Mouse (Mus musculus): ENCODE measurements around the gene Ttc33. TPM values are rescaled to one million over a fixed set of nuclear protein-coding genes. Genes with fewer than 3 reads are reported as not detected.

The Ttc33 gene
- total and polyA plus RNA-seq, 3 experiments: 1.2 to 63.2 (median 52.5) TPM

DNA sequence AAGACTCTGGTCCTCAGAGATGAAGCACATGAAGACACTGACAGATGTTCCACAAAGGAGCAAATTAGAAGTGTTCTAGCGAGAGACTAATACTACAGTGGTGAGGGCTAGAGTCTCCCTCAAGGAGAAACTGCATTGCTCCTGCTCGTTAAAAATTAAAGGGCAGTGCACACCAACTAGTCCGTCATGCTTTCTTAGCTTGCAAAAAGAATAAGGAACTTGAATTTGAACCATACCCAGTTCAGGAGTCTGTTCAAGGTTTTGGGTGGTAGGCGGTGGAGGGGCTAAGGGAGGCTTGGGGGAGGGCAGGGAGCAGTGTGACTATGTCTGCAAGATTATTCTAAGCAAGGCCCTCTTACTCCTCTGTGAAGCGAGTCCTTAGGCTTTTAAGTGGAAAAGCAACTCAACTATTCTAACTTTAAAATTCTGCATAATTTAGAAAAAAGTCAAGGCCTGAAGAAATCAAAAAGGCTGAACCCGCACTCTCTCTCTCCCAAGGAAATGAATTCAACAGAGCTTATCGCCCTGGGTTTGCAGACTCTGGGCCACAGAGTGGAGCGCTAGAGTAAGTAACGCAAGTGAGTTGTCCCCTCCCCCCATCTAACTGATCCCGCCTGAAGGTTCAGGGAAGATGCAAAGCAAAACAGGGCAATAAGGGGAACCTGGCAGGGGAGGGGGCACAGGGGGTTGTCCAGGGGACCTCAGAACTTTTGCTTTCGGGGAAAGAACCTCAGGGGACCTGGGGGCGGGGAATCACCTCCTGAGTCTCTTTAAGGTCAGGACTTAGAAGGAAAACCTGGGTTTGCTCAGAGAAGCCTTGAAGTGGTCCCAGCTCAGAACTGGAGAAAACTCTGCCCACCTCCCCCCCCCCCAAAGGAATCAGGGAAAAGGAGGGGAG, 56.2 kb downstream of the Ttc33 start:
- no peak for DNase-seq

DNA sequence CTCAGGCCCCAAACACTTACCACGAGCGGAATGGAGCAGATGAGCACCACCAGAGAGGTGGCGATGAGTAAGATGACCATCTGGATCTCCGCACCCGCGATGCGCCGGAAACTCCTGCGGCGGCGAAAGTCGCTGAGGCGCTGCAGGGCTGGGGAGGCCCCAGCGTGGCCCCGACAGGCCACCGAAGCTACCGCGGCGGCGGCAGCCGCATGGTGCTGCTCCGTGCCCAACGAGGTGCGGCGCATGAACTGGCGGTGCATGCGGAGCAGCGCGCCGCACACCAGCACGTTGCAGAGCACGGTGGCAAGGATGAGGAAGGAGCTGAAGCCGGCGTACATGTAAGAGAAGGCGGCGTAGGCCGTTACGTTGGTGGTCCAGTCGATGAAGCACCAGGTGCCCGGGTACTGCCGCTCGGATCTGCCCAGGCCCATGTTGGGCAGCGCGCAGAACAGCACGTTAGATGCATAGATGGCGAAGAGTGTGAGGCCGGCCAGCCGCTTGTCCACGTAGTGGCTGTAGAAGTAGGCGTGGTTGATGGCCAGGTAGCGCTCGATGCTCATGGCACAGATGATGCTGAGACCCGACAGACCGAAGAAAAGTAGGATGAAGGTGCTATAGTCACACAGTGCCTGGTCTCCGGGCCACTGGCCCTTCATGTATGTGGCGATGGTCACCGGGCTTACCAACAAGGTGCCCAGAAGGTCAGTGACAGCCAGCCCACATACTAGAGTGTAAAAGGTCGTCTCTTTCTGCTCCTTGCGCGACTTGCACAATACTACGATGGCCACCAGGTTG, 57.1 kb downstream of the Ttc33 start:
- peak; percentile 30 for DNase-seq

DNA sequence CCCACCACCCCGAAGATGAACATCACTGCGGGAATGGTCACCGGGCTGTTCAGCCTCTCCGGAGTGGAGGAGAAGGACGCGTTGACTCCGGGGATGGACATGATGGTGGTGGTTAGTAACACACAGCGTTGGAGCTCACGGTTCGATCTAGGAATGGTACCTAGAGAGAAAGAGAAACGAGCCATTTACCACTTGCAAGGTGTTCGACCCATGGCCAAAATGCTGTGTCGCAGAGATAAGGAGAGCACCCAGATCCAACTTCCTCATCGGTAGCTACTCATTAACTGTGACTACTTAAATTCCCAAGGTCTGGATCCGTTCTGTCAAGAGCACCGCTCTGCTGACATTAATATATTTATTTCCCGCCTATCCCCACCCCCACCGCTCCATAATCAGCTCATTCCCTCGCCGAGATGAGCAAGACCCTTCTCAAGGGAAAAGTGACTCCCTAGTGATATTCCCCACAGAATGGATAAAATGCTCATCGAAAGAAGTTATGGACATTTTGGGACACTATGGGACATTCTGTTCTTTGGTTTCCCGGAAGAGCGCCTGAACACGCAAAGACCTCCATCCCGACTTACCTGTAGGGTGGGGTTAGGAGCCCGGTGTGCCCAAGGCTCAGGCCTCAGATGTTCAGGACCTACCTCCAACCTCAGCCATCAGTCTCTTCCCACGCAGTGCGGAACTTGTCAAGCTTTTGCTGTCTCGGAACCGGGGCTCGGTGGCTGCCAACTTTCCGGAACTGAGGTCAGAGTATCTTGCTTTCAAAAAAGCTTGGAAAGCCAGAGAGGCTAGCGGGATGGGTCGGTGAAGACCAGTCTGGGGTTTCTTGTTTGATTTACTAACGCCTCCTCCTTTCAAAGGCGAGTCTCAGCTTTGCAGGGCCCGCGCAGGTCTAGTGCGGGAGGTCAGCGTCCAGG, 58.0 kb downstream of the Ttc33 start:
- DNase-seq: peak; percentile 15

DNA sequence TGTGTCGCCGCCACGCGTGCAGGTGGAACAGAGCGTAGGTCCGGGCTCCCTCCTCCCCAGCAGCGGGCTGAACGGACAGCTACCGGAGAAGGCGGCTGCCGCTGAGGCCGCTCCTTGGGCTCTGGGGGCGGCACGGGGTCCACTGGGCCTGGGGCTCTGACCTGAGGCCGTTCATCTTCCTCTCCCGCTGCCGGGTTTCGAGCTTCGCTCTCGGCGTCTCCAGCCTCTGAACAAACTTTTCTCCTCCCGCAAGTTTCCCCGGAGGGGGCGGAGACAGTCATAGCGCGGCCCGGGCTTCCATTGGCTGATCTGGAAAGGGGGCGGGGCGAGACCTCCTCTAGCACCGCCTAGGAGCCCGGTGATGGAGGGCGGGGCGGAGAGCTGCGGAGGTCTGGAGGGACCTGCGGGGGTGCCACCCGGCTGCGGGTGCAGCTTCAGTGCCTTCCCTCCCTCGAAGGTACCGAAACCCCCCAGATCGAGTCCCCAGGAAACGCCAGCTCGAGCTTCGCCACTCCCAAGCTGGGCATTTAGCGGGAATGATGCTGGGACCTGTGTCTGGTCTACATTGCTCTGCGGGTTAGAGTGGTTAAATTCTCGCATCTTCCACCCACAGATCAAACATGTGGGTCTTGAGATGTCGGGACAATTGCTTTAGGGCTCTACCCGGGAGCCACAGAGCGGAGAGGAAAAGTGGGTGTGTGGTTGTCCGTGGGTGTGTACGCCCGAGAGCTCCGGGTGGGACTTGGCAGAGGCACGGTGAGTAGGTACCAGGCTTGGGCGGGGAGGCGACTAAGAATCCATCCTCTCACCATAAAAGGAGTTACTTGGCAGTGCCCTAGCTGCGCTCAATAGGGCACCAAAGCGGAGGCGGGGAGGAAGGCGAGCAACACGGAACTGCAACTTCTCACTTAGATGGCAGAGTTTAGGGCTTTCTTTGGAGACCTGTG, 58.9 kb downstream of the Ttc33 start, which contains the start of gene Ptger4:
Gene Ptger4, minus strand, starts transcription at position 229 of the 947 bp plus-strand sequence.
- DNase-seq: peak; percentile 93

DNA sequence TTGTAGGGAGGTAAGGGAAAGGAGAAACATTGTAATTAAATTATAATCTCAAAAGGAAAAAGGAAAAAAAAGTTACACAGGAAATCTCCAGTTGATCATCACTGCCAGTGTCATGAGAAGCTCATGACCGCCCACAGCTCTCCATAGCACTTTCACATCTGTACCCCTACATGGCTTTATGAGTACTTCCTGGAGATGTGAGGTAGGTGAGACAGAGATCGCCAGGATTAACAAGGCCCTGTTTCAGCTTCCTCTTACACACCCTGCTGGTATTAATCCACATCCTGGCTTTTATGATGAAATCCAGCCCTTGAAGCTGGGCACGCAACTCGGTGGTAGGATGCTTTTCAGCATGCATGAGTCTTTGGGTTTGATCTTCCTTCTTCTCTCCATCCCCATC, 64.9 kb downstream of the Ttc33 start:
- no peak for DNase-seq

DNA sequence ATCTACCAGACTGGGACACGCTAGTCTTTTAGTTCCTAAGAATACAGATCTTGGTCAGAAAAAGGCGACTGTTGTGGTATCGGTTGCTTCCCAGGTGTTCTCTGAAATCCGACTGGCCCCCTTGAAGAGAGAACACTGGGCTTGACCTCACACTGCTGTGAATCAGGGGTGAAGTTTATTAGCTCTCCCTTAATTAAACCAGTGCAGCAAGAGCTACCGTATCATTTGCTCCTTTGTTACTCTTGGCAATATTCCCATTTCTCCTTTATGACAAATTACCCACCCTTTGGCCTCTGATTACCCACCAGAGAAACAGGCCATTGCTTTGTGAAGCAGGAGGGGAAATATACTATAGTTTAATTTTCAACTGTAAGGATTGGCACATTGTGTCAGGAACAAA, 74.9 kb downstream of the Ttc33 start:
- no peak for DNase-seq

DNA sequence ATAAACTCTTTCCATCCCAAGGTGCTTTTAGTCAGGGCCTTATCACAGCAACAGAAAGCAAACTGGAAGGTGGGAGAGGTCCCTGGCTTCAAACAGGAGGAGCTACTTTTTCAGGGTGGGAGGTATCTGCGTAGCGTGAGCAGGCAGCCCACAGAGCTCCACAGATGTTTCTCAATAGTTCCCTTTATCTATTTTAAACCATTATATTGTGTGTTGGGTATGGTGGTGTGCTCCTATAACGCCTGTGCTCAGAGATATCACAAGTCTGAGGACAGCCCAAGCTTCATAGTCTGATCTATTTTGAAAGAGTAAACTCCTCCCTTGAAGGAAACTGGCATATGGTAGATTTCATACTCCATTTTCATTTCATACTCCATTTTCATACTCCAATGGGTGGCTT, 75.7 kb downstream of the Ttc33 start:
- no peak for DNase-seq

DNA sequence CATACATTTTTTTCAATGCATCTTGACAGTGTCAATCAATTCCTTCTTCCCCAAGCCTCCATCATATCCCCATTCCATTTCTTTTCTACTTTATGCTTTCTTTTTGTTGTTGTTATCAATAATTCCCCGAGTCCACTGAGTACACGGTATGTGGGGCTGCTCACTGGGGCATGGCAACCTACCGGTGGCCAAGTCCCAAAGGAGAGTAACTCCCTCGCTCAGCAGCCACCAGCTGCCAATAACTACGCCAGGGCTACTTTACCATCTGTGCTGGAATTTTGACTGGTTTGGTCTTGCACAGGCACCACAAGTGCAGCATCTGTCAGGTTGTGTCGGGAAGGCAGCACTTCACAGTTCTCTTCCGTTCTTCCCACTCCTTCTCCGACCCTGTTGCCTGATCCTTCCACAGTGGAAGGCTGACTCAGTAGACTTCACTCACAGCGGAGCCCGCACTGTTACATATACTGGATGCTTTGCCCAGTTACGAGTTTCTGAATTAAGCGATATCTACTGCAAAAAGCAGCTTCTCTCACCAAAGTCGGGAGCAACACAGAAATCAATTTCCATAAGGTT, 76.9 kb downstream of the Ttc33 start:
- no peak for DNase-seq

DNA sequence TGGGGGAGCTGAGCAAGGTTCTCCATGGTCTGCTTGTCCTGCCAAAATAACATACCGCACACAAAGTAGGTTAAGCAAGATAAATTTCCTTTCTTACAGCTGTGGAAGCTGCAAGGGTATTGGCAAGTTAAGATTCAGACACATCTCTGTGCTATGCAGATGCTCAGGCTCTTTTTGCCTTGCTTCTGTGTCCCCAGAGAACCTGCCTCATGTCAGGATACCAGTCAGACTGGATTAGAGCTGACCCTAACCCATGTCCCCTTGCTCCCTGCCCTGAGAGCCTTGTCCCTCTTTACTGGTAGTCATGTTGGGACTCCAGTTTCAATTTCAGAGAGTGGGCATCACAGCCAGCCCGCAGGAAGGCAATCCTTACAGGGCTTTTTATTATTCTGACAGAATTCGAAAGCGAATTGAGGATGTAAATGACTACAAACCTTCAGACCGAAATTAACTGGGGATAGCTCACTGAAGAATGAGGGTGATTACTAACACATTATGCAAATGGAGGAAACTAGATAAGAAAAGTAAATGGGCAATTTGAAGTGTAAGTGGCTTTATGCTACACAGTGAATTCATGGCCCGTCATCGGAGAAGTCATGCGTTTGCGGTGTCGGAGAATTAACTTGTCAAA, 77.7 kb downstream of the Ttc33 start:
- DNase-seq: no peak

DNA sequence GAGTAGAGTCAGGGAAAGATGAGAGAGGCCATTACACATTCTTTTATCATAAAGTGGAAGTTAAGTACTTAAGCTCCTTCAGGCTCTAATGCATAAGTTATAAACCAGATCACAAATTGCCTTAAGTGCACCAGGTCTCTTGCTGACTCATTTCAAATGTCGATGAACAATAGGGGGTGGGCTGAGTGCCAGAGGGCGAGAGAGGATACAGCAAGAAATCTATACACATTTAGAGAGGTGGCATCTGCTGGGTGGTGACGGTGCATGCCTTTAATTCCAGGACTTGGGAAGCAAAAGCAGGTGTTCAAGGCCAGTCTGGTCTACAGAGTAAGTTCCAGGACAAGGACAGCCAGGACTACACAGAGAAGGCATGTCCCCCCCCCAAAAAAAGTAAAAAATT, 80.8 kb downstream of the Ttc33 start:
- DNase-seq: no peak

Other genes with a start within 250 kb of the Ttc33 start
- gene C7, start 121.8 kb upstream of the Ttc33 start, total RNA-seq (2021): 10 to 100 TPM; 13.6 to 32.8 TPM
- 0.53 and 0.75 TPM in 2 replicates for gene C7, start 121.8 kb upstream of the Ttc33 start, polyA plus RNA-seq (2012; rRNA removed)
- gene Card6, start 77.0 kb upstream of the Ttc33 start, total RNA-seq (2021): 1 to 10 TPM; 7.7 to 8.6 TPM
- 1.0 and 1.4 TPM in 2 replicates for gene Card6, start 77.0 kb upstream of the Ttc33 start, polyA plus RNA-seq (2012; rRNA removed)
- gene Rpl37, start 68.9 kb upstream of the Ttc33 start, total RNA-seq (2021): 100 to 1,000 TPM; 429 to 443 TPM
- 119 and 130 TPM in 2 replicates for gene Rpl37, start 68.9 kb upstream of the Ttc33 start, polyA plus RNA-seq (2012; rRNA removed)
- 10 to 100 TPM; 36.9 to 38.7 TPM for gene Prkaa1, start 41.7 kb upstream of the Ttc33 start, total RNA-seq (2021)
- 1.8 TPM in 2 replicates for gene Prkaa1, start 41.7 kb upstream of the Ttc33 start, polyA plus RNA-seq (2012; rRNA removed)
- gene Ptger4, start 58.7 kb downstream of the Ttc33 start, total RNA-seq (2021): 1 to 10 TPM; 1.2 to 1.3 TPM
- gene Ptger4, start 58.7 kb downstream of the Ttc33 start, polyA plus RNA-seq (2012; rRNA removed): 4.4 and 5.5 TPM in 2 replicates